Mouse (Mus musculus): ENCODE measurements around the gene Tal1.

Gene Tal1

GRCm38 (mm10) chr4:115056371-115056920 is at the start of gene Tal1:
Tal1 (plus strand) TSS chr4:115056426.
- DNase-seq (ENCODE audit: extremely low spot score, low spot score) = peak; percentile 77

- DNase-seq (ENCODE audit: extremely low spot score, low spot score) = no peak
These were observed 42.0 kb upstream of the Tal1 start for GRCm38 (mm10) chr4:115014276-115014675.

- no peak for DNase-seq (ENCODE audit: extremely low spot score, low spot score)
These were observed 36.2 kb upstream of the Tal1 start for GRCm38 (mm10) chr4:115019997-115020396.

- no peak for DNase-seq (ENCODE audit: extremely low spot score, low spot score)
These were observed 21.2 kb upstream of the Tal1 start for GRCm38 (mm10) chr4:115035043-115035442.

- peak; percentile 50 for DNase-seq (ENCODE audit: extremely low spot score, low spot score)
These were observed 18.0 kb upstream of the Tal1 start for GRCm38 (mm10) chr4:115038242-115038641.

- DNase-seq (ENCODE audit: extremely low spot score, low spot score) = no peak
These were observed 10.6 kb upstream of the Tal1 start for GRCm38 (mm10) chr4:115045621-115046020.

GRCm38 (mm10) chr4:115047750-115048149 is 8.5 kb upstream of the Tal1 start:
- peak; percentile 58 for DNase-seq (ENCODE audit: extremely low spot score, low spot score)

GRCm38 (mm10) chr4:115048190-115048589 is 8.0 kb upstream of the Tal1 start:
- no peak for DNase-seq (ENCODE audit: extremely low spot score, low spot score)

- DNase-seq (ENCODE audit: extremely low spot score, low spot score) = no peak
These were observed 5.0 kb upstream of the Tal1 start for GRCm38 (mm10) chr4:115051245-115051644.

GRCm38 (mm10) chr4:115052343-115053005 is 3.8 kb upstream of the Tal1 start:
- peak; percentile 75 for DNase-seq (ENCODE audit: extremely low spot score, low spot score)

- peak; percentile 41 for DNase-seq (ENCODE audit: extremely low spot score, low spot score)
These were observed 1.2 kb upstream of the Tal1 start for GRCm38 (mm10) chr4:115055044-115055443.

GRCm38 (mm10) chr4:115055691-115056090 is 535 bp upstream of the Tal1 start:
- no peak for DNase-seq (ENCODE audit: extremely low spot score, low spot score)

- peak; percentile 78 for DNase-seq (ENCODE audit: extremely low spot score, low spot score)
These were observed 871 bp downstream of the Tal1 start for GRCm38 (mm10) chr4:115056921-115057673.

GRCm38 (mm10) chr4:115057674-115058316 is 1.6 kb downstream of the Tal1 start:
- DNase-seq (ENCODE audit: extremely low spot score, low spot score) = peak; percentile 71

GRCm38 (mm10) chr4:115058317-115058761 is 2.1 kb downstream of the Tal1 start:
- peak; percentile 54 for DNase-seq (ENCODE audit: extremely low spot score, low spot score)

GRCm38 (mm10) chr4:115058871-115059590 is 2.8 kb downstream of the Tal1 start:
- peak; percentile 53 for DNase-seq (ENCODE audit: extremely low spot score, low spot score)

GRCm38 (mm10) chr4:115059871-115060270 is 3.6 kb downstream of the Tal1 start:
- DNase-seq (ENCODE audit: extremely low spot score, low spot score) = peak; percentile 51

- no peak for DNase-seq (ENCODE audit: extremely low spot score, low spot score)
These were observed 4.5 kb downstream of the Tal1 start for GRCm38 (mm10) chr4:115060753-115061152.

- DNase-seq (ENCODE audit: extremely low spot score, low spot score) = peak; percentile 41
These were observed 6.3 kb downstream of the Tal1 start for GRCm38 (mm10) chr4:115062540-115062874.

GRCm38 (mm10) chr4:115062875-115063517 is 6.8 kb downstream of the Tal1 start:
- peak; percentile 71 for DNase-seq (ENCODE audit: extremely low spot score, low spot score)
